Mouse (Mus musculus) embryonic facial prominence, embryonic 13.5 days (tissue): Measurements from ENCODE around the gene Add3. TPM values are rescaled to one million over a fixed set of nuclear protein-coding genes. Genes with fewer than 3 reads are reported as not detected.

Experiments
- ATAC-seq: fragments of 200-750 bp; cut with Nextera tagmentation; 2 replicates; pipeline ENCODE4 v1.8.0; 2017; ENCODE audit warnings: low read depth; ENCODE audit not compliant: insufficient number of reproducible peaks, insufficient read depth, low FRiP score, low TSS enrichment
- H3K27ac ChIP-seq: fragments of 300-500 bp; sonication (generic); 2 replicates; pipeline ENCODE4 v1.5.1; 2015; ENCODE audit warnings: moderate library complexity, mild to moderate bottlenecking, inconsistent platforms
- H3K27me3 ChIP-seq: fragments of 300-500 bp; sonication (generic); 2 replicates; pipeline ENCODE4 v1.6.1; 2015; ENCODE audit warnings: mild to moderate bottlenecking, inconsistent platforms
- H3K36me3 ChIP-seq: fragments of 300-500 bp; sonication (generic); 2 replicates; pipeline ENCODE4 v1.6.1; 2015; ENCODE audit warnings: mild to moderate bottlenecking, inconsistent platforms
- H3K4me1 ChIP-seq: fragments of 300-500 bp; sonication (generic); 2 replicates; pipeline ENCODE4 v1.6.1; 2015; ENCODE audit warnings: inconsistent platforms
- H3K4me2 ChIP-seq: fragments of 300-500 bp; sonication (generic); 2 replicates; pipeline ENCODE4 v1.6.1; 2015; ENCODE audit warnings: moderate library complexity, mild to moderate bottlenecking, inconsistent platforms
- H3K4me3 ChIP-seq: fragments of 300-500 bp; sonication (generic); 2 replicates; pipeline ENCODE4 v1.5.1; 2015; ENCODE audit warnings: mild to moderate bottlenecking, inconsistent platforms
- H3K9ac ChIP-seq: fragments of 300-500 bp; sonication (generic); 2 replicates; pipeline ENCODE4 v1.6.1; 2015; ENCODE audit warnings: mild to moderate bottlenecking, inconsistent platforms
- H3K9me3 ChIP-seq: fragments of 300-500 bp; sonication (generic); 2 replicates; pipeline ENCODE4 v1.6.1; 2016; ENCODE audit warnings: inconsistent platforms
- WGBS: fragments of 180-500 bp; shearing (Covaris S2); methylation state at CpG from one replicate; pipeline ENCODE4 v1.1.7; 2015; ENCODE audit warnings: mixed read lengths; 5-methylcytosine and 5-hydroxymethylcytosine counted together
- polyA plus RNA-seq: library from polyadenylated mRNA; unstranded; fragments of >200 nt; fragmentation: Nextera tagmentation; extraction: Ambion mirVana; gene quantifications from 2 replicates; pipeline ENCODE4 v1.2.1, GENCODE M21; 2015

The Add3 gene
- polyA plus RNA-seq, 1 experiment from 2014 or later = 73.8 TPM

- no peaks in the 10 kb centered on the region for H3K27me3 ChIP-seq
- H3K27ac ChIP-seq = no peak overlapping the region
- 86% methylated on average over 7 of the region's 7 CpGs for WGBS
- no peak for ATAC-seq
- H3K9me3 ChIP-seq = peaks cover 3% of the 10 kb centered on the region; the same call in 1 of the 2 replicates
- H3K36me3 ChIP-seq = no peaks in the 10 kb centered on the region
- H3K4me1 ChIP-seq = no peaks in the 10 kb centered on the region
- H3K9ac ChIP-seq = no peak overlapping the region
- H3K4me2 ChIP-seq = no peak overlapping the region
- no peak overlapping the region for H3K4me3 ChIP-seq
Measured at GRCm38 (mm10) chr19:53256991-53257594, 116.8 kb downstream of the Add3 start.

- Histone ChIP-seq H3K9me3 (peaks cover 3% of the 10 kb centered on the region; the same call in 1 of the 2 replicates), H3K4me3 (no peak overlapping the region), H3K36me3 (no peaks in the 10 kb centered on the region), H3K27me3 (no peaks in the 10 kb centered on the region), H3K4me1 (no peaks in the 10 kb centered on the region), H3K27ac (no peak overlapping the region), H3K9ac (no peak overlapping the region), H3K4me2 (no peak overlapping the region)
- 90% methylated on average over 15 of the region's 15 CpGs for WGBS
- no peak for ATAC-seq
Measured at GRCm38 (mm10) chr19:53257631-53258560, 117.7 kb downstream of the Add3 start.

- Histone ChIP-seq H3K4me3 (no peak overlapping the region), H3K4me1 (0 out of 2 replicates have a peak, but pooled peaks cover 2% of the 10 kb centered on the region), H3K27me3 (no peaks in the 10 kb centered on the region), H3K9ac (no peak overlapping the region), H3K4me2 (no peak overlapping the region), H3K27ac (no peak overlapping the region), H3K36me3 (no peaks in the 10 kb centered on the region), H3K9me3 (peaks cover 3% of the 10 kb centered on the region; the same call in 1 of the 2 replicates)
- WGBS = 83% methylated on average over 13 of the region's 13 CpGs
- ATAC-seq = no peak
Measured at GRCm38 (mm10) chr19:53258740-53259506, 118.7 kb downstream of the Add3 start.

GRCm38 (mm10) chr19:53259541-53259940 is 119.3 kb downstream of the Add3 start:
- ATAC-seq = no peak
- H3K9ac ChIP-seq = no peak overlapping the region
- H3K4me3 ChIP-seq = no peak overlapping the region
- H3K27me3 ChIP-seq = no peaks in the 10 kb centered on the region
- peaks cover 3% of the 10 kb centered on the region; the same call in 1 of the 2 replicates for H3K9me3 ChIP-seq
- H3K36me3 ChIP-seq = no peaks in the 10 kb centered on the region
- H3K4me2 ChIP-seq = no peak overlapping the region
- 73% methylated on average over 5 of the region's 5 CpGs for WGBS
- 0 out of 2 replicates have a peak, but pooled peaks cover 5% of the 10 kb centered on the region for H3K4me1 ChIP-seq
- H3K27ac ChIP-seq = no peak overlapping the region

GRCm38 (mm10) chr19:53260261-53260660 is 120.0 kb downstream of the Add3 start:
- Histone ChIP-seq H3K27me3 (no peaks in the 10 kb centered on the region), H3K27ac (no peak overlapping the region), H3K4me1 (peaks cover 10% of the 10 kb centered on the region; the same call in 1 of the 2 replicates), H3K36me3 (no peaks in the 10 kb centered on the region), H3K4me2 (no peak overlapping the region), H3K4me3 (no peak overlapping the region), H3K9ac (no peak overlapping the region), H3K9me3 (peaks cover 3% of the 10 kb centered on the region; the same call in 1 of the 2 replicates)
- WGBS = 81% methylated on average over 10 of the region's 10 CpGs
- no peak for ATAC-seq

- Histone ChIP-seq H3K9me3 (peaks cover 3% of the 10 kb centered on the region; the same call in 1 of the 2 replicates), H3K4me3 (no peak overlapping the region), H3K27ac (no peak overlapping the region), H3K9ac (no peak overlapping the region), H3K27me3 (no peaks in the 10 kb centered on the region), H3K4me1 (peaks cover 12% of the 10 kb centered on the region; the same call in 1 of the 2 replicates), H3K36me3 (no peaks in the 10 kb centered on the region), H3K4me2 (no peak overlapping the region)
- WGBS = 89% methylated on average over 4 of the region's 4 CpGs
- no peak for ATAC-seq
Measured at GRCm38 (mm10) chr19:53260828-53261227, 120.6 kb downstream of the Add3 start.

GRCm38 (mm10) chr19:53262061-53262460 is 121.8 kb downstream of the Add3 start:
- no peak overlapping the region for H3K4me2 ChIP-seq
- H3K36me3 ChIP-seq = no peaks in the 10 kb centered on the region
- H3K4me1 ChIP-seq = peaks cover 12% of the 10 kb centered on the region; the same call in 1 of the 2 replicates
- H3K27me3 ChIP-seq = no peaks in the 10 kb centered on the region
- ATAC-seq = no peak
- WGBS = 79% methylated on average over 7 of the region's 7 CpGs
- no peak overlapping the region for H3K9ac ChIP-seq
- H3K4me3 ChIP-seq = no peak overlapping the region
- H3K27ac ChIP-seq = no peak overlapping the region
- H3K9me3 ChIP-seq = no peaks in the 10 kb centered on the region

- Histone ChIP-seq H3K27ac (no peak overlapping the region), H3K4me1 (peaks cover 12% of the 10 kb centered on the region; the same call in 1 of the 2 replicates), H3K4me2 (peak overlapping the region; percentile 19; the same call in 1 of the 2 replicates), H3K36me3 (no peaks in the 10 kb centered on the region), H3K9me3 (no peaks in the 10 kb centered on the region), H3K9ac (no peak overlapping the region), H3K27me3 (no peaks in the 10 kb centered on the region), H3K4me3 (no peak overlapping the region)
- 35% methylated on average over 23 of the region's 23 CpGs for WGBS
- ATAC-seq = no peak
Measured at GRCm38 (mm10) chr19:53263859-53264733, 123.9 kb downstream of the Add3 start.

- H3K4me3 ChIP-seq = no peak overlapping the region
- WGBS = 51% methylated on average over 12 of the region's 12 CpGs
- H3K27me3 ChIP-seq = no peaks in the 10 kb centered on the region
- no peaks in the 10 kb centered on the region for H3K9me3 ChIP-seq
- ATAC-seq = 0 out of 2 replicates have a peak, but pooled peaks have one; percentile 12
- peaks cover 12% of the 10 kb centered on the region; the same call in 1 of the 2 replicates for H3K4me1 ChIP-seq
- no peaks in the 10 kb centered on the region for H3K36me3 ChIP-seq
- no peak overlapping the region for H3K9ac ChIP-seq
- no peak overlapping the region for H3K4me2 ChIP-seq
- H3K27ac ChIP-seq = no peak overlapping the region
Measured at GRCm38 (mm10) chr19:53264821-53265727, 124.8 kb downstream of the Add3 start.

GRCm38 (mm10) chr19:53267305-53267704 is 127.1 kb downstream of the Add3 start:
- Histone ChIP-seq H3K27me3 (no peaks in the 10 kb centered on the region), H3K4me2 (no peak overlapping the region), H3K4me3 (no peak overlapping the region), H3K9ac (no peak overlapping the region), H3K36me3 (no peaks in the 10 kb centered on the region), H3K9me3 (no peaks in the 10 kb centered on the region), H3K27ac (no peak overlapping the region), H3K4me1 (peaks cover 12% of the 10 kb centered on the region; the same call in 1 of the 2 replicates)
- 88% methylated on average over 9 of the region's 9 CpGs for whole genome bisulfite sequencing
- ATAC-seq = no peak
